ENCODE assay signal across 8 mouse cellular contexts in the genomic region with DNA sequence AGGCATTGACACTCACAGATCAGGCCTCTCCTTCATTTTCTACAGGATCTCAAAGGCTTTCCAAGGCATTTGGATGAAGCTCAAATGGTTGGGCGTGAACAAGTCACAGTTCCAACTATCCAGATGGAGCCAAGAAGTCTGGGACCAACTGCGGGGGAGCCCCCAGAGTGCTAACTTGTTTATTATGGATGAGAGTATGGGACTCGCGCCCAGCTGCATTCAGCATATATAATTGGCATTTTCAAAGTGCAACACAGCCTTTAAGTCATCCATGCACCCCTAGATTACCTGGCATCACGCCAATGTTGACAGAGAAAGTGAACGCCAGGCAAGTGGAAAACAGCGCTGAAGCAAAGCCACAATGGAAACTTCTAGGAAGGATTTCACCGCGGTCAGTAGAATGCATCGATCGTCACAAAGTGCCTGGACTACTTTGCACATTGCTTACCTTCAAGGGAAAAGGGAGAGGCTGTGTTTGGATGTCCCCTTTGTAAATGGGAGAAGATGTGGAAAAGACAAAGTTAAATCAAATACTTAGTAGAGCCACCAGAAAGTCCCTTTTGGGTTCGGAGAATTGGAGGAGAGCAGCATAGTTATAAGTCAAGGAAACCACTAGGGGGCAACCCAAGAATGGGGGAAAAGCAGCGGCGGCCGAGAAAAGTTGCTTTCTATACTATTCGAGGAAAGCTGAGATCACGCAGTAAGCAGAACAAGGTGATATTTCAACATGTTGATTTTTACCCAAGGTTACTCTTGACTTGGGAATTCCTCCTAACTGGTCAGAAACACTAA. TPM values are rescaled to one million over a fixed set of nuclear protein-coding genes. Genes with fewer than 3 reads are reported as not detected.
DNase-seq lines count a peak whose midpoint lies in the region; ATAC-seq and TF ChIP-seq lines count a peak whose summit lies in the region.

No protein-coding gene starts in this region.

- no peaks in the 10 kb centered on the region for H3K4me1 ChIP-seq in spleen, adult 2 months (ENCODE audit: control insufficient read depth, insufficient read depth, insufficient read length)
- H3K4me1 ChIP-seq in cortical plate, adult 2 months (ENCODE audit: control insufficient read depth, insufficient read depth, low read length) = peaks cover 2% of the 10 kb centered on the region; the same call in 1 of the 2 replicates
- H3K4me1 ChIP-seq in intestine, embryonic 15.5 days (replicated peaks) = no peaks in the 10 kb centered on the region

- H3K4me2 ChIP-seq in intestine, embryonic 15.5 days (replicated peaks) = peak overlapping the region; percentile 48

- peak in 1 of 2 experiments; percentile 11 for DNase-seq in spleen, adult 2 months (ENCODE audit: low read depth in 1 of 2, low spot score in 2 of 2)
- DNase-seq in spleen, postnatal 14 days (ENCODE audit: low spot score in 2 of 2) = no peak
- peak; percentile 16 for DNase-seq in gastrocnemius, postnatal 25 days
- peak; percentile 75 to 78 for DNase-seq in left cerebral cortex, postnatal 14 days (ENCODE audit: low spot score in 2 of 2)
- DNase-seq in right cerebral cortex, postnatal 36 days (ENCODE audit: low spot score in 2 of 2) = peak; percentile 71

- TF ChIP-seq POLR2A in spleen, adult 2 months (IDR thresholded peaks at IDR 0.05; ENCODE audit: low read depth, low read length) = no peak
- no peak for TF ChIP-seq POLR2A in cortical plate, adult 2 months (IDR thresholded peaks at IDR 0.05; ENCODE audit: extremely low read depth, insufficient read depth, low read length)

- 24% methylated on average over 17 of the region's 17 CpGs for WGBS in spleen, adult 2 months
- 24% methylated on average over 17 of the region's 17 CpGs for WGBS in intestine, embryonic 15.5 days

- H3K9me3 ChIP-seq in intestine, embryonic 15.5 days = no peaks in the 10 kb centered on the region

- H3K27me3 ChIP-seq in spleen, adult 2 months (ENCODE audit: control insufficient read depth, insufficient read depth, low read length) = 0 out of 2 replicates have a peak, but pooled peaks cover 2% of the 10 kb centered on the region
- H3K27me3 ChIP-seq in intestine, embryonic 15.5 days (replicated peaks) = no peaks in the 10 kb centered on the region

- intact Hi-C loops in left cerebral cortex, postnatal 14 days (cut with DNase I) = loop anchor here (1.0 kb wide), 1 partner anchor 343 kb away; no protein-coding TSS in a partner anchor

- no peak overlapping the region for H3K9ac ChIP-seq in intestine, embryonic 15.5 days

- TF ChIP-seq CTCF in spleen, adult 2 months (IDR thresholded peaks at IDR 0.05; ENCODE audit: extremely low read depth, insufficient read depth, insufficient read length, insufficient replicate concordance) = peak; percentile 15; the same call in 1 of the 2 replicates
- TF ChIP-seq CTCF in cortical plate, adult 2 months (IDR thresholded peaks at IDR 0.05; ENCODE audit: extremely low read depth, insufficient read depth, low read length) = peak; percentile 64

- peak; percentile 86 for ATAC-seq in intestine, embryonic 15.5 days
- peak; percentile 92 for ATAC-seq in megakaryocyte progenitor cell, adult 5-6 weeks (replicated peaks; ENCODE audit: poor library complexity)

- H3K36me3 ChIP-seq in spleen, adult 2 months (ENCODE audit: control insufficient read depth, insufficient read depth, low read length) = no peaks in the 10 kb centered on the region
- H3K36me3 ChIP-seq in intestine, embryonic 15.5 days = no peaks in the 10 kb centered on the region

- H3K27ac ChIP-seq in spleen, adult 2 months (ENCODE audit: insufficient read depth, low read length) = no peak overlapping the region
- H3K27ac ChIP-seq in cortical plate, adult 2 months (ENCODE audit: insufficient read depth, low read length) = no peak overlapping the region
- H3K27ac ChIP-seq in intestine, embryonic 15.5 days = 0 out of 2 replicates have a peak overlapping the region, but pooled peaks have one; percentile 30

- no peak overlapping the region for H3K4me3 ChIP-seq in spleen, adult 2 months (ENCODE audit: extremely low read depth, insufficient read depth, insufficient read length)
- no peak overlapping the region for H3K4me3 ChIP-seq in cortical plate, adult 2 months (ENCODE audit: insufficient read depth, low read length)
- no peak overlapping the region for H3K4me3 ChIP-seq in intestine, embryonic 15.5 days (replicated peaks)

RNA-seq across cellular contexts. Expression of a gene that starts 27.3 kb away (rescaled TPM):
- 24.2 and 26.2 TPM in 2 replicates for polyA plus RNA-seq in spleen, adult 2 months (2012; rRNA removed)
- polyA plus RNA-seq in cortical plate, adult 2 months (2012; rRNA removed) = 24.7 and 34.8 TPM in 2 replicates
- 10 to 100 TPM; 43.0 to 50.5 TPM for total RNA-seq in gastrocnemius, postnatal 25 days (2021)
- 92.3 and 102 TPM in 2 replicates for polyA plus RNA-seq in intestine, embryonic 15.5 days (2015; fragmentation: Nextera tagmentation; extraction: Ambion mirVana)
- 10 to 100 TPM in 1 of 2 experiments, 1 to 10 TPM in 1; 8.3 to 12.4 TPM for total RNA-seq in left cerebral cortex, postnatal 14 days (2021)
- total RNA-seq in megakaryocyte progenitor cell, adult 5-6 weeks (2015) = not detected in 2 replicates
- total RNA-seq in megakaryocyte progenitor cell, adult 5-6 weeks (2017) = not detected in 2 replicates

Comparison
In these comparisons a context has a peak if more than half of its experiments do, and no peak if none do; other contexts are left out.
1. DNase-seq: peak in gastrocnemius, postnatal 25 days (single experiment), left cerebral cortex, postnatal 14 days (2 of 2) and right cerebral cortex, postnatal 36 days (2 of 2); none in spleen, postnatal 14 days (0 of 2).
2. RNA of a gene that starts 27.3 kb away (total RNA-seq): 43.0 to 50.5 TPM in gastrocnemius, postnatal 25 days and 8.3 to 12.4 TPM in left cerebral cortex, postnatal 14 days; not detected in megakaryocyte progenitor cell, adult 5-6 weeks; every median in the first group is over 4 times any median in the second.